ENCODE assay signal across 7 mouse cellular contexts in the genomic region with DNA sequence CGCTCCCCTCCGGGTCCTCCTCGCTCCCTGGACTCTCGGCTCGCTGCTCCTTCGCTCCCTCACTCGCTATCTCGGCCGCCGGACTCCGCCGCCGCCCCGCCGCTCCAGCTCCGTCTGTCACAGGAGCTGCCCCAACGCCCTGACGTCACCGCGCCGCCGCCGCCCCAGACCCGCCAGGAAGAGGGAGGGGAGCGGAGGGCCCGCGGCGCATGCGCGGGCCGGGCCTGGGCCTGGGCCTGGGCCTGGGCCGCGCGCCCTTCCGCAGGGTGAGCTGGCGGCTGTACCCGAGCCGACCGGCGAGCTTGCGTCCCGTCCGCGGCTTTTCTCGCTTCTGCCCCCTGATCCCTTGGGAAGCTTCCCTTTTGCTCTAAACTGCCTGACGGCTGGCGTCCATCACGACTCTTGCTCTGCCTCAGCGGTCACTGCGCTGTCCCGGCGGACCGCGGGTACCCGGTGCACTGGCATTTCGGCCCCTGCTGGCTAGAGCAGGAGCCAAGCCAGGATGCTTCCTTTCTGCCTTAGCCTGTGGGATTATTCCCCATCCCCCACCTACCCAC. TPM values are rescaled to one million over a fixed set of nuclear protein-coding genes. Genes with fewer than 3 reads are reported as not detected.
A peak's percentile ranks its signal among the peaks of the same experiment; 100 is the strongest.
DNase-seq lines count a peak whose midpoint lies in the region; ATAC-seq lines count a peak whose summit lies in the region.

A gene (minus strand): TSS at position 436 of the 557 bp plus-strand sequence.

- DNase-seq in adrenal gland, postnatal 10 days = peak; percentile 98
- DNase-seq in embryonic facial prominence, embryonic 10.5 days (ENCODE audit: low spot score) = peak; percentile 99
- DNase-seq in kidney, adult 11 months = peak; percentile 97
- peak; percentile 97 for DNase-seq in limb, embryonic 10.5 days (ENCODE audit: low spot score)
- peak; percentile 79 for DNase-seq in spleen, adult 12 weeks (ENCODE audit: low spot score)

- WGBS in embryonic facial prominence, embryonic 10.5 days = under 1% methylated on average over 56 of the region's 56 CpGs
- WGBS in limb, embryonic 10.5 days = under 1% methylated on average over 55 of the region's 56 CpGs
- WGBS in midbrain, embryonic 13.5 days = under 1% methylated on average over 53 of the region's 56 CpGs

- peaks cover 30% of the 10 kb centered on the region for H3K4me1 ChIP-seq in embryonic facial prominence, embryonic 10.5 days
- peaks cover 24% of the 10 kb centered on the region for H3K4me1 ChIP-seq in limb, embryonic 10.5 days
- peaks cover 32% of the 10 kb centered on the region for H3K4me1 ChIP-seq in midbrain, embryonic 13.5 days (replicated peaks)

- H3K9me3 ChIP-seq in embryonic facial prominence, embryonic 10.5 days = no peaks in the 10 kb centered on the region
- H3K9me3 ChIP-seq in limb, embryonic 10.5 days (replicated peaks) = no peaks in the 10 kb centered on the region
- H3K9me3 ChIP-seq in midbrain, embryonic 13.5 days = no peaks in the 10 kb centered on the region

- peak within 1 kb of the TSS; percentile 86 for H3K4me2 ChIP-seq in midbrain, embryonic 13.5 days (replicated peaks)

- H3K9ac ChIP-seq in midbrain, embryonic 13.5 days (replicated peaks) = peak within 1 kb of the TSS; percentile 99

- H3K4me3 ChIP-seq in embryonic facial prominence, embryonic 10.5 days = peak within 1 kb of the TSS; percentile 91
- H3K4me3 ChIP-seq in limb, embryonic 10.5 days = peak within 1 kb of the TSS; percentile 93
- H3K4me3 ChIP-seq in midbrain, embryonic 13.5 days (replicated peaks) = peak within 1 kb of the TSS; percentile 99

- peak within 1 kb of the TSS; percentile 100 for H3K27ac ChIP-seq in embryonic facial prominence, embryonic 10.5 days (replicated peaks)
- peak within 1 kb of the TSS; percentile 100 for H3K27ac ChIP-seq in limb, embryonic 10.5 days
- H3K27ac ChIP-seq in midbrain, embryonic 13.5 days = peak within 1 kb of the TSS; percentile 100

- peak; percentile 69 for ATAC-seq in granulocyte monocyte progenitor cell, adult 5-6 weeks (replicated peaks; ENCODE audit: poor library complexity, severe bottlenecking)
- ATAC-seq in midbrain, embryonic 13.5 days = peak; percentile 98

- no peaks in the 10 kb centered on the region for H3K27me3 ChIP-seq in embryonic facial prominence, embryonic 10.5 days (replicated peaks; ENCODE audit: low read depth, poor library complexity, severe bottlenecking)
- no peaks in the 10 kb centered on the region for H3K27me3 ChIP-seq in limb, embryonic 10.5 days (ENCODE audit: low read depth, poor library complexity, severe bottlenecking)
- no peaks in the 10 kb centered on the region for H3K27me3 ChIP-seq in midbrain, embryonic 13.5 days

- H3K36me3 ChIP-seq in embryonic facial prominence, embryonic 10.5 days (replicated peaks) = no peaks in the 10 kb centered on the region
- no peaks in the 10 kb centered on the region for H3K36me3 ChIP-seq in limb, embryonic 10.5 days
- H3K36me3 ChIP-seq in midbrain, embryonic 13.5 days = no peaks in the 10 kb centered on the region

RNA-seq across cellular contexts. Expression of the gene that starts here (rescaled TPM):
- total RNA-seq in adrenal gland, postnatal 10 days (2021) = 100 to 1,000 TPM; 145 to 154 TPM
- polyA plus RNA-seq in embryonic facial prominence, embryonic 10.5 days (2016; fragmentation: Nextera tagmentation; extraction: Ambion mirVana) = 48.2 and 52.3 TPM in 2 replicates
- 35.1 and 40.4 TPM in 2 replicates for total RNA-seq in granulocyte monocyte progenitor cell, adult 5-6 weeks (2014; fragmentation: Nextera tagmentation)
- total RNA-seq in granulocyte monocyte progenitor cell, adult 5-6 weeks (2017) = 54.1 and 77.2 TPM in 2 replicates
- polyA plus RNA-seq in limb, embryonic 10.5 days (2016; fragmentation: Nextera tagmentation; extraction: Ambion mirVana) = 46.0 and 49.9 TPM in 2 replicates
- polyA plus RNA-seq in midbrain, embryonic 13.5 days (2015; fragmentation: Nextera tagmentation; extraction: Ambion mirVana) = 59.6 and 66.9 TPM in 2 replicates

Comparison
In these comparisons a context has a peak if more than half of its experiments do, and no peak if none do; other contexts are left out.
1. Peak in every context shown above with its lines: DNase-seq, ATAC-seq, H3K4me3 ChIP-seq and H3K27ac ChIP-seq.